Mouse (Mus musculus) olfactory bulb, adult 2 months (tissue): ENCODE data around the gene Tbx2.

Experiments used
- CTCF ChIP-seq: fragments of 200-500 bp; IDR thresholded peaks from 2 replicates; pipeline ENCODE4 v1.5.1; 2012; ENCODE audit warnings: low read depth, mild to moderate bottlenecking, low read length, moderate library complexity; ENCODE audit not compliant: insufficient read depth
- POLR2A ChIP-seq: fragments of 200-500 bp; IDR thresholded peaks from 2 replicates; pipeline ENCODE4 v1.6.1; 2012; ENCODE audit warnings: mild to moderate bottlenecking, low read depth, low read length, moderate library complexity; ENCODE audit not compliant: insufficient read depth

DNA sequence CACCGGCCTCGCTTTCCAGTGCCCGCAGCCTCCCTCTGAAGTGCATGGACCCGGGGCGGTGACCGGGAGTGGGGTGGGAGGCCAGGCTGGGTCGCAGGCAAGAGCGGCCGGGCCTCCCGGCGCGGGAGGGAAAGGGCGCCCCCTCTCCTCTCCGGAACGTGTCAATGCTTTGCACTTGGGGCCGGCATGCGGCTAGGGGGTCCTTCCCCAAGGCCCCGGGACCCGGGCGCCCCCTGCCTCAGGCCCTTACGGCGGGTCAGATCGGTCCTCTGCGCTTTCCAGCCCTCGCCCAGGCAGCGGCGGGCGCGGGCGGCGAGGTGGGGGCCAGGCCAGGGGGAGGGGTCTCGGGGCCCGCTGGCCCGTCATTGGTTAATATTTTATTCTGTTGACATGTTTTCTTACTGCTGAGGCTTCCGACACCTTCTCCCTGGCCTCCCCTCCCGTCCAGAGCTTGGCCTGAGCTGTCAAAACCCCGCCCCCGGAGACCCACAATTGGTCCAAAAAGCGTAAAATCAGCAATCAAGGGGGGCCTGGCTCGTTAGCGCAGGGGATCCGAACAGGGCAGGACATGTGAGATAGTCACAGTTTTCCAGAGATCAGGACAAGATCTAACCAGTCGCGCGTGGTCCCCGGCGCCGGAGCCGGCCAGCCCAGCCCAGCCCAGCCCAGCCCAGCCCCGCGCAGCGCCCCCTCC lies at the start of gene Tbx2:
- TF ChIP-seq CTCF, result no peak
- no peak for TF ChIP-seq POLR2A
